Mouse (Mus musculus): ENCODE measurements around the gene Cmtm7.
A peak's percentile ranks its signal among the peaks of the same experiment; 100 is the strongest.
"Not testable (repeated sequence)": the region's sequence is repeated elsewhere in the genome, so short reads cannot be mapped to it uniquely, and the experiment has no call there.

The Cmtm7 gene

GRCm38 (mm10) chr9:114761848-114762247, 19.8 kb downstream of the Cmtm7 start:
- no peak for DNase-seq

DNA sequence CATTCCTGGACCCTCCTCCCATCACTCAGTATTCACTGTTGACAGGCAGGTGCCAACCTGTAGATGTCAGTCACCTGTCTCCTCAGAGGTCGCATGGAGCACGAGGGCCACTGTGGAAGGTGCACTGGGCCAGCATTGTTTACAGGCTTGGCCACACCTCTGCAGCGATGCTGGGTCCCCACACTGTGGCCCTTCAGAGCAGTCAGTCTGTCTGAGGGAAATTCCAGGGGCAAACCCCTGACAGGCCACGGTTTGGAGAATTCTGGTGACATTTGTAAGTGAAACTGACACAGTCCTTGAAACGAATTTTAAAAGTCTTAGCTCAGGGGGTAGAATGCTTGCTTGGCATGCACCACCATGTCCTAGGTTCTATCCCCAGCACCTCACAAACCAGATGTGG, 21.3 kb downstream of the Cmtm7 start:
- DNase-seq, result no peak

GRCm38 (mm10) chr9:114759886-114760285, 21.8 kb downstream of the Cmtm7 start:
- DNase-seq, result no peak

DNA sequence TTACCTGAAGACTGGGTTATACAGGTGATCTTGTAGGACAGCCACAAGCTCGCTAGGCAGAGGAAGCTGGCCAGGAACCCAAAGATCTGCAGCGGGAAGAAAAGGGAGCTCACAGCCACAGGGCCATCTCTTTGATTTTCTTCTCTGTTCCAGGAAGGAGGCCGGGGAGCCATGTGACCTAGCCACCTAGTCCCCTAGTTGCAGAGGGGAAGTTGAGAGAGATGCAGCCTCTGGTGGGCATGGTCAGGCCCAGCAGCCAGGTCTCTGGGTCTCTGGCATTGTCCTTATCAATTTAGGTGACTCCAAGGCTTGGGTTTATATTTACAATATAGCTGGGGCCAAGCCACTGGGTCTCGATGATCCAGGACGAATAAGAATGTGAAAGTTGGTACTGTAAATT, 22.9 kb downstream of the Cmtm7 start:
- no peak for DNase-seq

- no peak for DNase-seq
Observed at GRCm38 (mm10) chr9:114758272-114758671, 23.4 kb downstream of the Cmtm7 start.

DNA sequence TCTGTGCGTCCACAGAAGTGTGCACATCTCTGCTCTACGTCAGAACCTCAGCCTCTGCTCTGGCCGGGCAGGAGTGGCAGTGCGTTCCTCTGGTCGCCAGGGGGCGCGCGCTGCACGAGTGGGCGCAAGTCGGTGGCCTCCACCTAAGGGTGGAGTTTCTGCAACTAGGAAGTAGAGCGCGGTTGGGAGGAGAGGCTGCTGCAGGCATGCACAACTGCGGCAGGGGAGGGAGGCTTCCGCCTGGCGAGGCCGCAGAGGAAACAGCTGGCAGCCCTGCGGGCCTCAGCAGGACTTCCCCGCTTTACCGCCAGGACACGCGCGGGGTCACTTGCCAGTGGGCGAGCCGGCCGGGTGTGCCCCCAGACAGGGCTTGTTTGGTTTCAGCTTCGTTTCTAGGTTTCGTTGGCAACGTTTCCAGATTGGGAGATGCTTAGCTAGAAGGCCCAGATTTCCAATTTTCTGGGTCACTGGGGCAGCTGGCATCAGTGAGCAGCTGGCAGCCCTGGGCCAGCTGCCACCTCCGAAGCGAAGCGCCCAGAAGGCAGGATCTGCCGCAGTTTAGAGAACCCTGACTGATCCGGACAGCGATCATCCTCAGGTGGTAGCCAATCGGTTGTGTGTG, 28.7 kb downstream of the Cmtm7 start:
- DNase-seq, result peak; percentile 96

GRCm38 (mm10) chr9:114752311-114752710, 29.3 kb downstream of the Cmtm7 start:
- peak in 1 of 2 experiments; percentile 17 for DNase-seq

GRCm38 (mm10) chr9:114751582-114751981, 30.1 kb downstream of the Cmtm7 start:
- no peak for DNase-seq

DNA sequence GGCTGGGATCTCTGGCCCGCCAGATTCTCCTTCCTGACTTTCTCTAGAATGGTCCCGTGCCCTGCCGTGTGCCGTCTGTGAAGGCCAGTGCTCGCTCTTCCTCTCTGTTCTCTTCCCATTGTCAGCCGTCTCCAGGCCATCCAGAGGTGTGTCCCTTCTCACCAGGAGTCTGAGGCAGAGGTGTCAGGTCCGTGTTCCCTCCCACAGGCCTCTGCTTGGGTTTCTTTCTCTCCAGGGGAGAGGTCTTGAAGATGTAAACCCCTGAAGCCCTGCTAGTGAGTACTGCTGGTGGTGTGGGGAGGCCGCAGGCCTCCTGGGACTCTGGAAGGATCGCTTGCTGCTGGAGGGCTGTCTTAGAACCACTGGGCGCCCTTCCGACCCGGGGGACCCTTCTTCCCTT, 34.2 kb downstream of the Cmtm7 start:
- no peak for DNase-seq

GRCm38 (mm10) chr9:114747012-114747411, 34.6 kb downstream of the Cmtm7 start:
- no peak for DNase-seq

- no peak for DNase-seq
Observed at GRCm38 (mm10) chr9:114745654-114746053, 36.0 kb downstream of the Cmtm7 start.

GRCm38 (mm10) chr9:114745163-114745562, 36.5 kb downstream of the Cmtm7 start:
- DNase-seq, result no peak

DNA sequence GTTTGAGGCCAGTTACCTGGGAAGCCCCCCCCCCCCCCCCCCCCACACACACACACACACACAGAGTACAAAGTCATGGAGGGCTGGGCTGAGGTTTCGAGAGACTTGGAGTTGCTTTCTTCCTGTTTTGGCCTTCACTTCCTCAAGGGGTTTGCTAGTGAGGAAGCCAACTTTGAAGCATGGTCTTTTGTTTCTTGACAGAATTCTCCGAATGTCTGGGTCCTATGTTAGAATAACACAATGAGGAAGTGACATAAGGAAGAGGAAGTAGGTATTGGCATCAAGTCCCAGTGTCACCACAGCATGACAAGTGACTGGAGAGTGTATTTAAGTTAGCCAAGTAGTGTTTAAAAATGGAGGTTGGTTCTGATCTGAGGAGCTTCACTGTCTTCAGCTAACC, 38.9 kb downstream of the Cmtm7 start:
- DNase-seq, result no peak

DNA sequence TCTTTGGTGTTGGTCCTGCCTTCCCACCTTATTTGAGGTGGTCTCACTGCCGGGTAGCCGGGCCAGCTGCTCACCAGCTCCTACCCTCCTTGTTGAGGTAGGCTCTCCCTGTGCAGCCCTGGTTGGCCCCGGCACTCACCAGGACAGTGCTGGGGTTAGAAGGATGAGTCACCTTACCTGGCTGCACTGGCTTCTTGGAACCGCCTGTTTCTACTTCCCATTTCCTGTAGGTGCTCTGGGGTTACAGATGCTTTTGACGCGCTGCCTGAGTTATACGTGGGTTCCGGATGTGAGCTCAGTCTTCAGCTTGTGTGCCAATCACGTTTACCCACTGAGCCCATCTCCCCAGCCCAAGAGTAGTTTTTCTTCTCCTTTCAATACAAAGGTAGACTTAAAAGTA, 41.3 kb downstream of the Cmtm7 start:
- DNase-seq, result no peak

- peak; percentile 50 to 58 for DNase-seq
Observed at GRCm38 (mm10) chr9:114736442-114736841, 45.2 kb downstream of the Cmtm7 start.

GRCm38 (mm10) chr9:114733238-114733637, 48.4 kb downstream of the Cmtm7 start:
- DNase-seq, result no peak

- no peak for DNase-seq
Observed at GRCm38 (mm10) chr9:114731871-114732682, 49.6 kb downstream of the Cmtm7 start.

DNA sequence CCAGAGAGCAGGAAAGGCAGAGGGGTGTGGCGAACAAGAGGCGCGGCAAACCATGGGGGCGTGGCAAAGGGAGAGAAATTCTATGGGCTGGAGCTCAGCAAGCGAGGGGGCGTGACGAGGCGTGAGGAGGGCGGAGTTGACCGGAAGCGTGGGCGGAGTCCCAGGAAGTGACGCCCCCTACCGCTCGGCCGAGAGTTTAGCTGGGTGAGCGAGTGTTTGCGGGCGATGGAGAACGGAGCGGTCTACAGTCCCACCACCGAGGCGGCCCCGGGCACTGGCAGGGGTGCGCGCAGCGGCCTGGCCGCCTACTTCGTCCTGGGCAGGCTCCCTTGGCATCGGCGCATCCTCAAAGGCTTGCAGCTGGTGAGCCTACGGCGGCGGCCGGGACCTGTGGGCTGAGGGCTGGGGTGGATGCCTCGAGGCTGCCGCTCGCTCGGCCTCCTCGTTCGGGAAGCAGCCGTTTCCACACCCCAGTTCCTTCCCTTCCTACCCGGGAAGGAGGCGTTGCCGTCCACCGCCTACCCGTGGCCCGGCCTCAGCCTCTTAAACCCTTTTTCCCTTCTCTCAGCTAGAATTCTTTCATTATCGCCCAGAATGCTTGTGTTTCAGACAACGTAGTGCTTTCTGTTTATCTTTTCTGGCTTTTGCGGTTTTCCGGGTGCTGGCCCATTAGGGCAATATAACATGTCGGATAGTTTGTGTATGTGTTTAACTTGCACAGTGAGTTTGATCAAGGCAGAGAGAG, 50.5 kb downstream of the Cmtm7 start, which contains the start of gene Cmtm6:
Gene Cmtm6 (plus strand): TSS at position 106 of the 745 bp plus-strand sequence.
- DNase-seq, result peak; percentile 99

GRCm38 (mm10) chr9:114729911-114730805, 51.5 kb downstream of the Cmtm7 start:
- peak in 1 of 2 experiments; percentile 38 for DNase-seq

DNA sequence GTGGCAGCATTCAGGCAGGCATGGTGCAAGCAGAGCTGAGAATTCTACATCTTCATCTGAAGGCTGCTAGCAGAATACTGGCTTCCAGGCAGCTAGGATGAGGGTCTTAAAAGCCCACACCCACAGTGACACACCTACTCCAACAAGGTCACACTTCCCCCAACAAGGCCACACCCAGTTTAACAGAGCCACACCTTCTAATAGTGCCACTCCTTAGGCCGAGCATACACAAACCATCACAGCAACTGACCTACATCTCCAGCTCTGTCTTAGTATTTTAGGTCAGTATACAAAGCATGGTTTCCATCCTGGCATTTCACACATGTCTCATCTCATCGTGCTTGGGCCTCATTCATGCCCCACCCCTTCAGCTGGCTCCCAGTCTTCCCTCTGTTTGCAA, 53.2 kb downstream of the Cmtm7 start:
- not testable (repeated sequence) for DNase-seq

DNA sequence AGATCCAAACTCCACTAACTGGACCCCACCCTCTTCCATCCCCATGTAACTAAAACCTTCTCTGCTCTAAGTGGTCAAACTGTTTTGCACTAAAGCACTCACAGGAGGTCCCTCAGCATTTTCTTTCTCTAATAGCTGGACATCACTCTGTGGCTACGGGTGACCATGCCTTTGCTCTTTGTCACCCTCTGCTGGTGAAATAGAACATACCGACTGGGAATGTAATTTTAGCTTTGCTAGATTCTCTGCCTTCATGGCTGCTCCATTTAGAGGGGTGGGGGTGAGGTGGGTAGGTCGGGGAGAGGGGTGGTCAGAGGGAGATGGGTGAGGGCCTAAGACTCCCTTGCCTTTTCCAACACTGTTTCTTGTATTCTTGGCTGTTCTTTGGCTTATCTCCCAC, 54.3 kb downstream of the Cmtm7 start:
- peak; percentile 45 to 62 for DNase-seq

DNA sequence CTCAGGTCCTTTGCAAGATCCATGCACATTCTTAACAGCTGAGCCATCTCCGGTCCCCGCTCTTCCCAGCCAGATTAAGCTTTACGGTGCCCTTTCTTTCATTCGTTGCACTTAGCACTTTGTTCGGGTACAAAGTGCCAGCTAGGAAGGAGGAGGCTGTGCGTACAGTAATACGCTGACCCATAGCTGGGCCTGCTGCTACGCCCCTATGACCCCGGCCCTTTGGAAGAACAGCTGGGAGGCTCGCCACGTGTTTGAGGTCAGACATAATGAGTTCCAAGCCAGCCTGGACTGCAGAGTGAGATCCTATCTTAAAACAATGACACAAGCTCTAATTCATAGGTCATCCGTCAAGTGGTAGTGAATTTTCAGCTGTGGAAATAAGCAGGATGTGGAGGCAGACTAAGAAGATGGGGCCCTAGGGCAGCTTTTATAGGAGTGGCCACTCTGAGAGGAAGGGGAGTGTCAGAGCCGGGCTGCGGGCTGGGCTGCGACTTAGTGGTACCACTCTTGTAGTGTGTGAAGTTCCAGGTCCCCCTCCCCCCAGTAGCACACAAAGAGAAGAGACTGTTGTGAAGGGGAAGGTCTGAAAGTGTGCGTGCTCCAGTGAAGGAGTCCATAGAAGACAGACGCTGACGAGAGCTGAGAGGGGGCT, 64.9 kb downstream of the Cmtm7 start:
- DNase-seq, result peak; percentile 62 to 79

Data from kidney, postnatal 4 days (tissue).